Mouse (Mus musculus) monocyte, adult 5-6 weeks (primary cell): ENCODE results near the gene Astn2. TPM values are rescaled to one million over a fixed set of nuclear protein-coding genes. Genes with fewer than 3 reads are reported as not detected.

Experiments used
- ATAC-seq: fragments of 153-309, 156-312 bp; replicated peaks from 2 replicates; pipeline ENCODE4 v1.8.0; 2017; ENCODE audit warnings: mild to moderate bottlenecking; ENCODE audit not compliant: low TSS enrichment, insufficient number of reproducible peaks, severe bottlenecking, poor library complexity, low FRiP score
- total RNA-seq: library from RNA; stranded (forward); fragments of 200-1000, 200-491, 200-594 nt; gene quantifications from 3 replicates; pipeline ENCODE4 v1.2.3, GENCODE M21; 2017

The Astn2 gene
- total RNA-seq, 1 experiment from 2014 or later = not detected

- ATAC-seq = no peak
Observed at GRCm38 (mm10) chr4:65916027-65917008, 488.1 kb downstream of the Astn2 start.

- ATAC-seq = no peak
Observed at GRCm38 (mm10) chr4:65912247-65912942, 492.0 kb downstream of the Astn2 start.

- ATAC-seq = no peak
Observed at GRCm38 (mm10) chr4:65907660-65908059, 496.8 kb downstream of the Astn2 start.

- no peak for ATAC-seq
Observed at GRCm38 (mm10) chr4:65904963-65905362, 499.4 kb downstream of the Astn2 start.

- no peak for ATAC-seq
Observed at GRCm38 (mm10) chr4:65896092-65897027, 508.1 kb downstream of the Astn2 start.

- ATAC-seq = no peak
Observed at GRCm38 (mm10) chr4:65888332-65888993, 515.9 kb downstream of the Astn2 start.

- no peak for ATAC-seq
Observed at GRCm38 (mm10) chr4:65886862-65887261, 517.5 kb downstream of the Astn2 start.

- ATAC-seq = no peak
Observed at GRCm38 (mm10) chr4:65885921-65886320, 518.5 kb downstream of the Astn2 start.

GRCm38 (mm10) chr4:65874236-65874781, 530.1 kb downstream of the Astn2 start:
- no peak for ATAC-seq

- ATAC-seq = no peak
Observed at GRCm38 (mm10) chr4:65864551-65864950, 539.9 kb downstream of the Astn2 start.

- ATAC-seq = no peak
Observed at GRCm38 (mm10) chr4:65843191-65843590, 561.2 kb downstream of the Astn2 start.

- no peak for ATAC-seq
Observed at GRCm38 (mm10) chr4:65839550-65840000, 564.8 kb downstream of the Astn2 start.

GRCm38 (mm10) chr4:65838781-65839180, 565.6 kb downstream of the Astn2 start:
- no peak for ATAC-seq

- ATAC-seq = no peak
Observed at GRCm38 (mm10) chr4:65832971-65833370, 571.4 kb downstream of the Astn2 start.

- no peak for ATAC-seq
Observed at GRCm38 (mm10) chr4:65831872-65832271, 572.5 kb downstream of the Astn2 start.

- ATAC-seq = no peak
Observed at GRCm38 (mm10) chr4:65830495-65830894, 573.9 kb downstream of the Astn2 start.

- no peak for ATAC-seq
Observed at GRCm38 (mm10) chr4:65821070-65821469, 583.3 kb downstream of the Astn2 start.

- no peak for ATAC-seq
Observed at GRCm38 (mm10) chr4:65820236-65820635, 584.2 kb downstream of the Astn2 start.
